Mouse (Mus musculus) adrenal gland, postnatal 14 days (tissue): ENCODE data around the gene Plcb4. TPM values are rescaled to one million over a fixed set of nuclear protein-coding genes. Genes with fewer than 3 reads are reported as not detected.

Experiments
- DNase-seq: peaks from one replicate; pipeline ENCODE4 v3.0.0; 2021; ENCODE audit warnings: mixed read lengths
- total RNA-seq: library from RNA; stranded (reverse); gene quantifications from 2 replicates; pipeline ENCODE4 v1.2.3, GENCODE M21; 2021

Gene Plcb4
- total RNA-seq, 1 experiment from 2014 or later, result 42.5 TPM

DNA sequence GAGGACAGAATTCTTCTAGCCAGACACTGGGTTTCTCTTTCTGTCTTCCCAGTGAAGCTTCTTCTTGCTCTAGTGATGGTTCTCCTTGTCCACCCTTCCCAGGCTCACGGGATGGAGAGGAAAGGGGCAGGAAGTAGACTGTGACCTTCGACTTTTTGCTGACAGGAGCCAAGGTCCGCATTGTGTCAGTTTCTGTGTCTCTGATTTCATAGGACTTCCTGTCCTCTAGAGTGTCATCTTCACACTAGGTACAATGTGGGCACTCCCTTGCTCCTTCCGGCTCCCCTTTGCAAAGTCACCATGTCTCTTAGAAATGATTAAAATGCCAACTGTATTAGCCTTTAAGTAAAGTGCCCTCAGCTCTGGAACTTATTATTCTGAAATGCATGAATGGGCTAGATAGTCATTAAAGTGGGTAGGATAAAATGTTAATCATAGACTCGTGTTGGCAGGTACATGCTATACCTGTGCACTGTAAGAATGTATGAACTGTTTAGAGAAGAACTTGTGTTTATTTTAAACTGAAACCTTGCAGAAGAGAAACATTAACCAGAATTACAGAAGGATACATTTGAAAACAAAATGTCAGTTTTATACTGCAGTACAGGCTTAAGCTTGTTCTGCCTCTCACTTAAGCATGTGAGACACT, 152.8 kb downstream of the Plcb4 start:
- peak; percentile 31 for DNase-seq

DNA sequence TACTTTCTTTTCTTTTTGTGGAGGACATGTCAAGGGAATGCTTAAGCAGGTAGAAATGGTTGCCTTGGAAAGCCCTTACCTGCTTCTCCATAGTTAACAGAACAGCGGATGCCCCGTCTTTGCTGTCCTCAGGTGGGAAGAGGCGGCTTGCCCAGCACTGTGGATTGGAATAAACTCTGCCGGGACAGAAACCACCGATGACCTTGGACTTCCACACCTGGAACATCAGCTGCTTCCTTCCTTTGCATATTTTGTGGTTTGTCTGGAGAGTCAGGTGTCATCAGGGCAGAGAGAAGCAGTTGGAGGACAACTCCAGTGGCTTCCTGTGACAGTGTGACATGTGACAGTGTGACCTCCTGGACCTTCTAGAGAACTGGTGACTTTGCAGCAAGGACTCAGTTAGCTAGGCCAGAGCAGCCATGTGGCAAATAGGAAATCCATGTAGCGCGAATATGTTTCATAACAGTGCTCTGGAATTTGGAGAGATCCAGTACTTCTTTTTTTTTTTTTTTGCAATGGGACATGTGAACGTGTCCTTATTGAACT, 154.0 kb downstream of the Plcb4 start:
- DNase-seq, result no peak

DNA sequence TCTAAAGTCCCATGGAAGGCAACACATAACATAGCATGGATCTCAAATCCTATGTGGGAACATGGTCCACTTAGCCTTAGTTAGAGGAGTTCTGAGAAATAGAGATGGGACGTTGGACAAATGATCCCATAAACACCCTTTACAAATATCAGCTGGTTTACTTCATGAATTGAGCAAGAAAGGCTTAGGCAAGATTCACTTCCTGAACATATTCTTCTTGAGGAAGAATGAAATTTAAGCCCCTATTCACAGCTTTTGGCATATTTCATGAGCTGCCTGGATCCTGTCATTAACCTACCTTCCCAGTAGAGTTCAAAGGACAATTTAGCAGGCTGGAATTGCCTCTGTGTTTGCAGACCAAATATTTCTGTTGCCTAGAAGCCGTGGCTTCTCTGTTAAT, 161.9 kb downstream of the Plcb4 start:
- no peak for DNase-seq

DNA sequence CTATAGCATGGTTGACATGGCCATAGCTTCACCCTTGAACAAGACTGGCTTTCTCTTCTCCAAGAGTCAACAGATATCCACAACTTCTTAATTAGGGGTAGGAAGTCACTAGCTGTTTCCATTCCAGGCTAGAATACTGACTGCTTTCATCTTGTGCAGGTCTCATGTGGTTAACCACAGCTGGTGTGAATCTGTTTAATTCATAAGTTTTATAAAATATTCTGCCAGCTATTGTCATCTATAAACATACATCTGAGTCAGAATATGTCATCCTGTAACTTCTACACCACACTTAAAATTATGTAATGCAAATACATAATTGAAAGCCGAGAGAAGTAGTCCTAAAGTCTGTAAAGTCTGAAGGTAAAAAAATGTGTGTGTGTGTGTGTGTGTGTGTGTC, 164.9 kb downstream of the Plcb4 start:
- DNase-seq, result no peak

DNA sequence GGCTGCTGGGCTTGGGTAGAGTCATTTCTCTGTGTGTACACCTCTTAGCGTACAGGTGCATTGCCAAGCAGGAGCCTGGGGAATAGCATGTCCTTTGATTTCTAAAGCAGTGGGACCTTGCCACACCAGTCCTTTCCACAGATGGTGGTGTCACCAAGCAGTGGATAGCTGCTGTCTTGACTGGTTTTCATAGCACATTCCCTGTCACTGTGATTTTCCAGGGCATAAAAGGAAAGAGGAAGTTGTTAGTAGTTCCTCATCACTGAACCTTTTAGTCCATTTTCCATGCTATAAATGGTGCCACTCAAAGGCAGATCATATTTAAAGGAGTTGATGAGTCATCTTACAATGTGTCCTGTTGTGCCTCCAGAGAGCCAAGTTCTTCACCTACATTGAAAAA, 165.9 kb downstream of the Plcb4 start:
- DNase-seq, result no peak

DNA sequence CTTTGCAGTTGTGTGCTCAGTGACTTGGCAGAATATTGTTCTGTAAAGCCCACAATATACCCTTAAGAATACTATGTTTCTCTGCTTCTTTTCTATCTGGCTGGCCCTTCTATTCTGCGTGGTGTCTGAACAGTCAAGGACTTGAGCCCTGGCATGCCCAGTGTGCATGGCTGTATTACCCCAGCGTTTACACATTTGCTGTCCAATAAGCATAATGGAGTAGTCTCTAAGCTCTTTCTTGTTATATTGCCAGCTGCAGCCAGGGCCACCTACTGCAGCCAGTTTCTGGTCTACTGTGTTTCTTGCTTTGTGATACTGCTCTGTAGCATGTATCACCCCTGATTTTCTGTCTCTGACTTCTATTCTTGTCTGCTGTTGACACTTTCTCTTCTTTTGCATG, 166.8 kb downstream of the Plcb4 start:
- DNase-seq, result no peak

DNA sequence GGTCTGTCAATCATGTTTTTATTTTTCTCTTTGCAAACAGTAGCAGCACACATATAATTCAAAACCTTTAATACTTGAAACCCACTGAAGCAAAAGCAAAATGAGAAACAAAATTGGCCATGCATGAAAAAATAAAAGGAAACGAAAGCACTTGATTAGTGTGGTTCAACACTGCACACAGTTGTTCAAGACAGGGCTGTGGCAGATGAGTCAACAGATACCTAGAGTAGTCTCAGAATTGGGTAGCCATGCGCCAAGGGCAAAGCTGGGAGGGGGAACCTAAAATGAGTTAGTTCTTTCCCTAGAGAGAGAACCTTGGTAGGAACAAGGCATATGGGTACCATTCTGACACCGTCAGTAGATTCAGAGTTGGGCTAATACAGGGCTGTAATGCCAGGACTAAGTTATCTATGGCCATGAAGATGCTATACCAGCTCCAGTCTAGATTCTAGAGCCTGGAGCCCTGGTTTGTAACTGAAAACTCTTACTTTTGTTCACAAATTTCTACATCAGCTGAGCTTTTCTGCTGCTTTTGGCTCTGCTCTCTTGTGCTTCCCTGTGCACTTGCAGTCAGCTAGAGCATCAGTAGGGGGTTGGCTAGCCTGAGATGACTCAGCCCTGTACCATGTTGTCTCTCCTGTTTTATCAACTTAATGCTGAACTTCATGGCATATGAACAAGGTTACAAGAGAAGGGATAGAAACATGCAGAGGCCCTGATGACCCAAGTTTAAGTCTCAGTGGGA, 168.0 kb downstream of the Plcb4 start:
- DNase-seq, result no peak

DNA sequence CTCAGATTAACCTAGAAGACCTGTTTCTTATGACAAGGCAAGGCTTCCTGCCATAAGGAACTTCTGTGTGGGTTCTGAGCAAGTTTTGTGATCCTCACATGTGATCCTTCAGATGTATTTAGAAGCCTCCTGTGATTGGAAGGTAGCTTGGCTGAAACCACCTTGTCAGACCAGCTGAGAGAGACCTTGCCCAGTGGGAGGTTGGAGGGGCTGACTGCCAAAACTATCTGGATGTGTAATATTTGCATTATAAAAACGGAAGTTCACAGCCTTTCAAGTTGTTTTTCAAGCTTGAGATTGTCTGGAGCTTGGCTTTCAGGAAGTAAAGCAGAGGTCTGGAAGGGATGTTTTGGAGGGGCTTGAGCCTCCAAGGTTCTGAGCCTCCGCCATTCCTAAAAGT, 169.6 kb downstream of the Plcb4 start:
- DNase-seq, result no peak

DNA sequence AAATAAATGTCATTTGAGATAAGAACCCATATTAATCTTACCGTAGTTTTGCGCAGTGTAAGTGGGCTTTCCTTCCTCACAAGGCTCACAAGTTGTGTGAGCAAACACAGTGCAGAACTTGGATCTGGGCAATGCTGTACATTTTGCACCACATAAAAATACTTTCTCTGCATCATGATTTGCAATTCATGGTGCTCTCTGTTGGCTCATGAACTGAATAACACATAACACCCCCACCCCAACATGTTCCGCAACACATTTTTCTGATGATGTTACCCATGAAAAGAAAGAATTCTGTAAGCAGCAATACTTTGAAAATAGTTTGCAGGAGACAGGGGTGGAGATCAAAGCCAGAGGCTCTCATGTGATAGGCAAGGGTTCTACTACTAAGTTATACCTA, 174.9 kb downstream of the Plcb4 start:
- DNase-seq, result no peak

DNA sequence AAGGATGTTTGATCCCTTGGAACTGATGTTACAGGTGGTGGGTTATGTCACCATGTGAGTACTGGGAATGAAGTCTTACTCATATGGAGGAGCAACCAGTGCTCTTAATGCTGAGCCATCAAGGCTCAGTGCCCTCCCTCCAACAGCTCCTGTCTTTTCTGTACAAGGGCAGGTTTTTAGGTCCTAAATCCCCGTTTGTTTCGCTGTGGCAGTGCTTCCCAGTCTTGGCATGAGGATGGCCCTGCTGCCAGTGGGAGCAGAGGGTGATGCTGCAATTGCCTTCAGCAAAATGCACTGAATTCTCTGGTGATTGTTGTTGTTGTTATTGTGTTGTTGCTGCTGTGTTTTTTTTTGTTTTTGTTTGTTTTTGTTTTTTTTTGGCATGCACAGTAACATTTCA, 175.6 kb downstream of the Plcb4 start:
- no peak for DNase-seq

DNA sequence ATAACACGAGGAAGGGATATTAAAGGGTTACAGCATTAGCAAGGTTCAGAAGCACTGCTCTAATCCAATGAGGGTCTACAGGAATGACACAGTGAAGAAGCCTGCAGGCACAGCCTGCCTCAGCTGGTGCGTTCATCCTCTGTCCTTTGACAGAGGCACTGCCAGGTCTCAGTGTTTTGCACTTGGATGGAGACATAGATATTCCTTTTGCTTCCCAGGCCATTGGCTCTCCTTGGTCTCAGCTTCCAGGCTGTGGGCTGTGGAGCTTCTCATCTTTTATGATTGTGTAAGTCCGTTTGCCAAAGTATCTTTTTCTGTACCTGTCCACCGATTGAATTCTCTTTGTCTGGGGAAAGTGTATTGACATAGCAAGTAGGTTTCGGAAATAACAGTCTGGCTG, 177.1 kb downstream of the Plcb4 start:
- no peak for DNase-seq

DNA sequence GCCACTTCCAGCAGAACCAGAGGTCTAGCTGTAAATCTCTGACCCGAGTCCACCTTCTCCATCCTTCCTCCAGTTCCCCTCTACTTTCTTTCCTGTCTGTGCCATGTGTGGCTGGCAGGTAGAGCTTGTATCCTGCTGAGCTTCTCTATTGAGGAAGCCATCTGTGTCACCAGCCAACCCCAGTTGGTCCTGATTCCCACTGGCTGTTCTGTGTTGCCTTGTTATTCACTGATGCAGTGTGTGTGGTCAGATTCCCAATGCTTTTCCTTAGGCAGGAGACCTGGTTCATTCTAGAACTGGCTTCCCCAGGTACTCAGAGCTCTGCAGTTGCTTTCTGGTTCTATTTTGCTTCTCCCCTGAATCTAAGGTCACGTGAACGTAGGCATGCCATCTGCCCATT, 177.6 kb downstream of the Plcb4 start:
- DNase-seq, result no peak

DNA sequence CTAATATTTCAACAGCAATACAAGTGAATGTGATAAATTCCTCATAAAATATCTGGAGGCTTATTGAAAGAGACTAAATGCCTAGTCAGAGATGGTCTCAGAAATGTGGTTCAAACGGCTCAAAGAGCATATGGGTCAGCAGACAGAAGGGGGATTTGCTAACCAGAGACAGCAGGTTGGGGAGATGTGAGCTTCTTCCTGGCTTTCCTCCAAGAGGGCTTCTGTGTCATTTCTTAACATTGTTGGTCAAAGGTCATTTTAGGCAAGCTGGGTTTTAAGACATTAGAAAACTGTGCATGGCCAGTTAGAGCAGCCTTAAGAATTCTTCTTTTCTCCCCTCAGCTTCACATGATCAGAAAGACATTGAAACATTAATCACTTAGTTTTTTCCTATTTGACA, 178.9 kb downstream of the Plcb4 start:
- DNase-seq, result no peak

DNA sequence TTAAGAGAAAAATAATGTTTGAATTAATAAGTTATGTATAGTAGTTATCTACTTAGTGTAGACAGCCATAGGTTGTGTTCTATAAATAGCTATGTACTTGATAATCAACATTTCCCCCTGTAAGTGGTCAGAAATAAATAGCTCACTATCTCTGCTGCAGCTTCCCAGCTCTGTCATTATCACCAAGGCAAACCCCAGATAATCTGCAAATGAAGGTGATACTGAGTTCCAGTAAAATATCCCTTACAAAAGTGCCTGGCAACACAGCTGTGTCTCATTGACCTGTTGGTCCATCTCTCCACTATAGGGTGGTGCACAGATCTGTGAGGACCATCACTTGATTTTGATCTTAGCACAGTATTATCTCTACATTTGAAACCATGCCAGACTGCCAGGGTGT, 179.3 kb downstream of the Plcb4 start:
- no peak for DNase-seq

DNA sequence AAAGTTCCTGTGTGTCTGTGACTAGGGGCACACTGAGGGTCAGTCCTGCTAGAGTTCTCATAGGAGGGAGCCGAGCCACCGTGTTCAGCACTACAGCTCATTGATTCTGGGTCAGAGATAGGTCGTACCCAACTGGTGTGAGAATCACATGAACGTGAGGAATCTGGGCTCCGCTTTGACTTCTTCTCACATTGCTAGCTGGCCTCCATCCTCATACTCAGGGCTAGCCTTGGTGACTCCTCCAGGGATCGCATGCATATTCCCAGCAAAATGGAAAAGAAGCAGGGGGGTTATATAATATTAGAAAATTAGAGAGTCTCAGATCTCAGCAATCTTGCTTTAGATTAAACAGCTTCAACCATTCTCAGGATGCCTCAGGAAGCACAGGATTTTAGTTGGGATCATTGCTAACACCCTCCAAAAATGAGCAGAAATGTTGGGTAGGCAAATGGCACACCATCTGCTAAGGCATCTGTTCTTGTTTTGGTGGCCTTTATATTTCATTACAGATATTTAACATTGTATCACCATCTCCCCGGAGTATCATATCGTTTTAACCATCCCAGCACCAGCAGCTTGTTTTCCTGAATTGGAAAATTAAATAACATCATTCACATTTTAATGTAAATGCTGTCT, 180.0 kb downstream of the Plcb4 start:
- no peak for DNase-seq

DNA sequence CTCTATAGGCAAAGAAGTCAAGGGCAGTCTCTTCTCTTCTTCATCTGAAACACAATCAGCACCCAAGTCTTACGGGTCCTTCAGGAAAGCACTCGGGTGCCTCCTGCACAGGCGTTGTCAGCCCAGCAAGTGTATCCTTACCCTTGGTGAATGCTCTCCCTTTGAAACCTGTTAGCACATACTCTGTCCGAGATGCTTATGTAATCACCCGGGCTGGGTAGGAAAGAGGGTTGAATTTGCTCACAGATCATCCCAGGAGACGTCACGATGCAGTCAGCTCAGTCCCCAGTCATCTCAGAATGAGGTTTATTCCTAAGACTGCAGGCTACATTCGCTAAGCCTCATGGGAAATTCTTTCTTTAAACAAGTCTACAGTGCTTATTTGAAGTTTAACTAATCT, 184.9 kb downstream of the Plcb4 start:
- DNase-seq, result no peak

DNA sequence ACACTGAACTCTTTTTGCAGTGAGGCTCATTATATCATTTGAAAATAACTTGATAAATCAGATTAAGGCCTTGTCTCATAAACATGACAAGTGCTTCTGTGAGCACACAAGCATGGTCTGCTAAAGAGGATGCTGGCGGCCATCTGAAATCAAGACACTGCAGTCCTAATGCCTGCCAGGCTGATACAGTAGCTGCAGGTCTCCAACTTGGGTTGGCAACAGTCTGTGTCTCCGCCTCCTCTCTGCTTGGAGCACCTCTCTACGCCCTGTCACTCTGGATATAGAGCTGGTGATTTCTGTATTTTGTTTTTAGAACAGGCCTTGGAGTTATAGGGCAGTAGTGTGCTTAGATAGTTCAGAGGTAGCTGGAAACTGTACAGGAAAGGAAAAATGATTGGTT, 188.1 kb downstream of the Plcb4 start:
- no peak for DNase-seq

DNA sequence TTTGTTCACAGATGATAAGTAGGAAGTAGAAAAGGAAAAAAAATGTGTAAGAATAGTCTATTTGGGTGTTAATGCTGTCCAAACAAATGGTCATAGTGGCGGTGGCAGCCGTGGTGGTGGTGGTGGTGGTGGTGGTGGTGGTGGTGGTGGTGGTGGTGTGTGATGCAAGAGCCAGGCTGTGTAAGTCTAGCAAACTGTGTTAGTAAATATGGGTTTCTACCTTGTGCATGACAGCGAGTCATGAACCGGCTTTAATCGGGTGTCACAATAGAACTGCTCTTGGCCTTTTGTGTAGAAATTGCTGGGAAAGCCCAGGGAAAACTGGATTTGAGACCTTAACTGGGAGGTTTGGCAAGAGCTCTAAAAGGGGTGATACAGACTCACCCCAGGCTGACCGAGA, 188.9 kb downstream of the Plcb4 start:
- no peak for DNase-seq

DNA sequence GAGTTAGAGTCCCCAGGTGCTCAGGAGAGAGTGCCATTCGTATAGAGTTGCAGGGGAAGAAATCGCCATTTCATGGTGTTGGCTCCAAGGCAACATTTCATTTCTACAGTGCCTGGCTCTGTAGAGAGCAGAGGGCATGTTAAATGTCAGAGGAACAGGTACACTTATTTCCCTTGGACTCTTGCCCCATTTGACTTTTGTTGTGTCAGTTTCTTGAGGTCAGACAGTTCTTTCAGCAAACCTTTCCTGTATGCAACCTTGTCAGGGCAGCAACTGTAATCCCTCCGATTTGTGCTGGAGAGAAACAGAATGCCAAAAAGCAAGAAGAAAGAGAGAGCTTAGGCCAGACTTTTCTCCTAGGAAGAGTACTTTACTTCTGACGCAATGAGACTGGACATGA, 189.4 kb downstream of the Plcb4 start:
- DNase-seq, result no peak

DNA sequence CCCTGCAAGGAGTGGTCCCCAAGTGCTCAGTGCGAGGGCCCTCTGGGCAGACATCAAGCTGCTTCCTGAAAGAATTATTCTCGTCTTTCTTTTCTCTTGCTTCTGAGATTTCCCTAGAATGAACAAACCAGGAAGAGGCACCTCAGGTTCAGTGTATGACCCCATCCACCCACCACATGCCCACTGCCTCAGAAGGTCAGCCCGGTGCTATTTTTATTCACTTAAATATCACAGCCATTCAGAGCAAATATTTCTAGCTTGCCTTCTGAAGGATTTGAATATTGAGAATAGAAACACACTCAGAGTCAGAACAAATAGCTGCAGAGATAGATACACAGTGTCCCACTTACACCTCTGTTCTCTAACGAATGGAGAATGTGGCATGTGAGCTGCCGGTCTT, 193.2 kb downstream of the Plcb4 start:
- DNase-seq, result no peak

DNA sequence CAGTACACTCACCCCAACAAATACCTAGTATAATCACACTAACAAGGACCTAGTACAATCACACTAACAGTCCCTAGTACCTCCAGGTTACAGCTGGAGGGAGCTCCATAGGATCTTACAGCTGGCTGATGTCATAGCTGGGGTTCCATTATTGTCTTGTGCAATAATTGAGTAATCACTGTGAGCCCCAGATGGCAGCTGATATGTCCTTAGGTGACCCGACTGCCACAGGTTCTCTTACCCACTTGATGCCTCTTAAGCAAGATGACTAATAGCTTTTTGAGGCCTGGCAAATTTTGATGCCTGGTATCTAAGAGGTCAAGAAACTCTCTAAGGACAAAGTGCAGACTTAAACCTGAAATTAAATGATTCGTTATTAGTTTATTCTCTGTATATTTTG, 194.3 kb downstream of the Plcb4 start:
- DNase-seq, result no peak

DNA sequence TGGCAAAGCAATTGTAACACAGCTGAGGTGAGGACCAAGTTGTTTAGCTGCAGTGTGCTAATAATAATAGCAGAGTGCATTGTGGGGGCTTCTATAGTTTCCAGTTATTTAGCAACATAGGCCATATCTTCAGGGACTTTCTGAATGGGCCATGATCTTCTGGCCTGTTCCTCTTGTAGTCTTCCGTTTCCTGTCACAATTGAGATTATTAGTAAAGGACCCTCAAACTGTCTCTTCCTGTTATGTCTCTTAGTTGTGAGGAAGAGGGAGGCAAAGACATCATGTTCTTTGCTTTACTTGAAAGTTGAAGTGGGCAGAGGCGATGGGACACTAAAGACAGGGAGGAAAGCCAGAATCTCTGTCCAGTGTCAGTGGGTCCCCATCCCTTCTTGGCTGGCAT, 195.2 kb downstream of the Plcb4 start:
- DNase-seq, result no peak

DNA sequence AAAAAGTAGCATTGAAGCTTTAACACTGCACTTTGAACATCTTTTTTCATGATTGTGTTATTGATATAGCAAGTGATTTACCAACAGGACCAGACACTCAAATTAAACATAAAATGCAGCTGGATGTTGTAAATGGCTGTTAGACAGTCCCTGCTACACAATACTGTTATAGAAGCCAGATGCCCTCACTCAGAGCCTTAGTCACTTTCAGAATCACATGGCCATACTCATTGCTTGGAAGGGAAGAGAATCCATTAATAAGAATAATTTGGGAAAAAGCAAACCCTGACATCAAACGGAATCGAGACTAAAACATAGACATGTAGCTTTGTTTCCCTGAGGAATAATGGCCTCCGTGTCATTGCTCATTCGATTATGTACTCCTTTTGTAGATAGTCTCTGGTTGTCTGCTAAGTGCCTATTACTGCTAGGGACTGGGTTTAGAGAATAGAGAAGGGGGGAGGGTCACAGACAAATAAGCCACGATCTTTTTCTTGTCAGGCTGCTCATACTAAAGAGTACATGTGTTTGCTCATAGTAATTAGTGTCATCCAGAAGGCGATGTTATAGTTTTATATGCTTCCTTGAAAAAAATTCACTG, 197.2 kb downstream of the Plcb4 start:
- no peak for DNase-seq
